Mouse (Mus musculus) erythroblast, embryonic 14.5 days (primary cell): ENCODE data around the gene Ddc.

Source experiments
- GATA1 ChIP-seq: IDR thresholded peaks from 2 replicates; pipeline ENCODE4 v1.6.1; 2012; ENCODE audit warnings: low read length, inconsistent platforms, mixed read lengths
- TAL1 ChIP-seq: IDR thresholded peaks from 3 replicates; pipeline ENCODE4 v1.6.1; 2012; ENCODE audit warnings: low read length, inconsistent platforms, mixed read lengths

- no peak for TF ChIP-seq GATA1
- TF ChIP-seq TAL1, result no peak
Measured at GRCm38 (mm10) chr11:11794626-11795025, 103.3 kb downstream of the Ddc start.
